Mouse (Mus musculus): ENCODE data around the gene Pgap3. TPM values are rescaled to one million over a fixed set of nuclear protein-coding genes. Genes with fewer than 3 reads are reported as not detected.

The Pgap3 gene
- 21.3 and 24.6 TPM in 2 replicates for polyA plus RNA-seq (2012; rRNA removed; ENCODE audit: low replicate concordance)

GRCm38 (mm10) chr11:98400161-98400726 lies at the start of gene Pgap3:
Gene Pgap3, minus strand, starts transcription at chr11:98400490.

GRCm38 (mm10) chr11:98446213-98446561 lies 45.9 kb upstream of the Pgap3 start, which contains the start of gene Grb7:
Gene Grb7, plus strand, starts transcription at chr11:98446394.

GRCm38 (mm10) chr11:98438331-98439158 lies 38.3 kb upstream of the Pgap3 start, which contains the start of gene Mien1:
Gene Mien1, minus strand, starts transcription at chr11:98438991.

GRCm38 (mm10) chr11:98412273-98412796 lies 12.0 kb upstream of the Pgap3 start, which contains the start of gene Erbb2:
Gene Erbb2, plus strand, starts transcription at chr11:98412470.

GRCm38 (mm10) chr11:98385638-98386585 lies 14.4 kb downstream of the Pgap3 start, which contains the start of gene Pnmt:
Gene Pnmt, plus strand, starts transcription at chr11:98386450.

GRCm38 (mm10) chr11:98383261-98384030 lies 16.8 kb downstream of the Pgap3 start, which contains the start of gene Tcap:
Gene Tcap, plus strand, starts transcription at chr11:98383811.

GRCm38 (mm10) chr11:98358161-98359083 lies 41.9 kb downstream of the Pgap3 start, which contains the start of gene Stard3:
Gene Stard3, plus strand, starts transcription at chr11:98358368.

GRCm38 (mm10) chr11:98348083-98348961 lies 52.0 kb downstream of the Pgap3 start, which contains the start of gene Ppp1r1b:
Gene Ppp1r1b, plus strand, starts transcription at chr11:98348404.

Other genes with a start within 250 kb of the Pgap3 start
- gene Med1, start 207.2 kb downstream of the Pgap3 start, polyA plus RNA-seq (2012; rRNA removed; ENCODE audit: low replicate concordance), result 9.8 and 16.1 TPM in 2 replicates
- gene Cdk12, start 197.4 kb downstream of the Pgap3 start, polyA plus RNA-seq (2012; rRNA removed; ENCODE audit: low replicate concordance), result 12.6 and 17.2 TPM in 2 replicates
- not detected in 2 replicates for gene Neurod2, start 70.8 kb downstream of the Pgap3 start, polyA plus RNA-seq (2012; rRNA removed; ENCODE audit: low replicate concordance)
- gene Ppp1r1b, start 52.1 kb downstream of the Pgap3 start, polyA plus RNA-seq (2012; rRNA removed; ENCODE audit: low replicate concordance), result 1.8 and 2.0 TPM in 2 replicates
- gene Stard3, start 42.1 kb downstream of the Pgap3 start, polyA plus RNA-seq (2012; rRNA removed; ENCODE audit: low replicate concordance), result 88.0 and 123 TPM in 2 replicates
- 0.53 and 504 TPM in 2 replicates for gene Tcap, start 16.7 kb downstream of the Pgap3 start, polyA plus RNA-seq (2012; rRNA removed; ENCODE audit: low replicate concordance)
- gene Pnmt, start 14.0 kb downstream of the Pgap3 start, polyA plus RNA-seq (2012; rRNA removed; ENCODE audit: low replicate concordance), result 0.20 TPM in 1 of 2 replicates, not detected in the other
- 22.4 and 29.5 TPM in 2 replicates for gene Erbb2, start 12.0 kb upstream of the Pgap3 start, polyA plus RNA-seq (2012; rRNA removed; ENCODE audit: low replicate concordance)
- gene Mien1, start 38.5 kb upstream of the Pgap3 start, polyA plus RNA-seq (2012; rRNA removed; ENCODE audit: low replicate concordance), result 48.3 and 68.1 TPM in 2 replicates
- 29.3 and 38.8 TPM in 2 replicates for gene Grb7, start 45.9 kb upstream of the Pgap3 start, polyA plus RNA-seq (2012; rRNA removed; ENCODE audit: low replicate concordance)
- gene Ikzf3, start 145.5 kb upstream of the Pgap3 start, polyA plus RNA-seq (2012; rRNA removed; ENCODE audit: low replicate concordance), result 19.7 and 38.8 TPM in 2 replicates
- gene Zpbp2, start 150.6 kb upstream of the Pgap3 start, polyA plus RNA-seq (2012; rRNA removed; ENCODE audit: low replicate concordance), result 0.43 and 0.88 TPM in 2 replicates
- 218 and 235 TPM in 2 replicates for gene Ormdl3, start 186.9 kb upstream of the Pgap3 start, polyA plus RNA-seq (2012; rRNA removed; ENCODE audit: low replicate concordance)
- not detected in 2 replicates for gene Lrrc3c, start 197.8 kb upstream of the Pgap3 start, polyA plus RNA-seq (2012; rRNA removed; ENCODE audit: low replicate concordance)
- gene Gm12355, start 225.2 kb upstream of the Pgap3 start, polyA plus RNA-seq (2012; rRNA removed; ENCODE audit: low replicate concordance), result not detected in 2 replicates
- 0.52 TPM in 1 of 2 replicates, not detected in the other for gene Gsdma3, start 225.9 kb upstream of the Pgap3 start, polyA plus RNA-seq (2012; rRNA removed; ENCODE audit: low replicate concordance)
- not detected in 2 replicates for gene Gsdma2, start 246.3 kb upstream of the Pgap3 start, polyA plus RNA-seq (2012; rRNA removed; ENCODE audit: low replicate concordance)

All from mammary gland, adult 2 months (tissue).